Mouse (Mus musculus) testis, adult 2 months (tissue): ENCODE data around the gene Slc25a13. TPM values are rescaled to one million over a fixed set of nuclear protein-coding genes. Genes with fewer than 3 reads are reported as not detected.
A peak's percentile ranks its signal among the peaks of the same experiment; 100 is the strongest.

Experiments used
- H3K27ac ChIP-seq: fragments of 200-500 bp; 2 replicates; pipeline ENCODE4 v1.5.1; 2012; ENCODE audit warnings: low read depth, low read length; ENCODE audit not compliant: control insufficient read depth, insufficient read depth
- H3K27me3 ChIP-seq: fragments of 200-500 bp; 2 replicates; pipeline ENCODE4 v1.6.1; 2012; ENCODE audit warnings: mild to moderate bottlenecking, low read length, moderate library complexity; ENCODE audit not compliant: control insufficient read depth, insufficient read depth
- H3K36me3 ChIP-seq: fragments of 200-500 bp; 2 replicates; pipeline ENCODE4 v1.6.1; 2012; ENCODE audit warnings: mild to moderate bottlenecking, low read length; ENCODE audit not compliant: control insufficient read depth, insufficient read depth
- H3K4me1 ChIP-seq: fragments of 200-500 bp; 2 replicates; pipeline ENCODE4 v1.6.1; 2012; ENCODE audit warnings: low read length; ENCODE audit not compliant: control insufficient read depth, insufficient read depth
- H3K4me3 ChIP-seq: fragments of 200-500 bp; 2 replicates; pipeline ENCODE4 v1.5.1; 2012; ENCODE audit warnings: low read depth, mild to moderate bottlenecking, low read length, moderate library complexity, mixed read lengths; ENCODE audit not compliant: control insufficient read depth
- CTCF ChIP-seq: fragments of 200-500 bp; IDR thresholded peaks from 2 replicates; pipeline ENCODE4 v1.5.1; 2012; ENCODE audit warnings: low read depth, mild to moderate bottlenecking, inconsistent platforms, low read length, moderate library complexity; ENCODE audit not compliant: control insufficient read depth, insufficient read depth, insufficient replicate concordance
- POLR2A ChIP-seq: fragments of 200-500 bp; IDR thresholded peaks from 2 replicates; pipeline ENCODE4 v1.6.1; 2012; ENCODE audit warnings: low read depth, mild to moderate bottlenecking, inconsistent platforms, low read length, moderate library complexity; ENCODE audit not compliant: control insufficient read depth
- polyA plus RNA-seq: library from polyadenylated mRNA; depleted of rRNA; stranded (reverse); fragments of >200 nt; gene quantifications from 2 replicates; pipeline ENCODE4 v1.2.3, GENCODE M21; 2012

Gene Slc25a13
- polyA plus RNA-seq, 1 experiment: 1.9 TPM

GRCm38 (mm10) chr6:6149751-6150150, 67.2 kb downstream of the Slc25a13 start:
- Histone ChIP-seq H3K27me3 (no peaks in the 10 kb centered on the region), H3K36me3 (no peaks in the 10 kb centered on the region), H3K4me1 (no peaks in the 10 kb centered on the region), H3K4me3 (no peak overlapping the region), H3K27ac (no peak overlapping the region)
- no peak for TF ChIP-seq POLR2A
- no peak for TF ChIP-seq CTCF

GRCm38 (mm10) chr6:6149329-6149728, 67.6 kb downstream of the Slc25a13 start:
- Histone ChIP-seq H3K27me3 (no peaks in the 10 kb centered on the region), H3K27ac (no peak overlapping the region), H3K4me1 (no peaks in the 10 kb centered on the region), H3K4me3 (no peak overlapping the region), H3K36me3 (no peaks in the 10 kb centered on the region)
- no peak for TF ChIP-seq POLR2A
- no peak for TF ChIP-seq CTCF

GRCm38 (mm10) chr6:6145412-6145811, 71.6 kb downstream of the Slc25a13 start:
- Histone ChIP-seq H3K27me3 (no peaks in the 10 kb centered on the region), H3K4me1 (no peaks in the 10 kb centered on the region), H3K4me3 (no peak overlapping the region), H3K27ac (no peak overlapping the region), H3K36me3 (no peaks in the 10 kb centered on the region)
- TF ChIP-seq POLR2A: no peak
- TF ChIP-seq CTCF: no peak

- TF ChIP-seq CTCF (no peak), POLR2A (no peak)
Observed at GRCm38 (mm10) chr6:6143525-6143924, 73.4 kb downstream of the Slc25a13 start.

GRCm38 (mm10) chr6:6140370-6140769, 76.6 kb downstream of the Slc25a13 start:
- Histone ChIP-seq H3K4me1 (peaks cover 6% of the 10 kb centered on the region), H3K36me3 (no peaks in the 10 kb centered on the region), H3K4me3 (no peak overlapping the region), H3K27ac (no peak overlapping the region), H3K27me3 (no peaks in the 10 kb centered on the region)
- TF ChIP-seq POLR2A: no peak
- TF ChIP-seq CTCF: no peak

More at GRCm38 (mm10) chr6:6143525-6143924, 73.4 kb downstream of the Slc25a13 start:
- Histone ChIP-seq H3K27me3 (no peaks in the 10 kb centered on the region), H3K27ac (no peak overlapping the region), H3K4me3 (no peak overlapping the region), H3K36me3 (no peaks in the 10 kb centered on the region), H3K4me1 (peaks cover 6% of the 10 kb centered on the region)

GRCm38 (mm10) chr6:6139061-6139460, 77.9 kb downstream of the Slc25a13 start:
- Histone ChIP-seq H3K27ac (0 out of 2 replicates have a peak overlapping the region, but pooled peaks have one; percentile 21), H3K4me1 (peaks cover 6% of the 10 kb centered on the region), H3K4me3 (no peak overlapping the region), H3K27me3 (no peaks in the 10 kb centered on the region), H3K36me3 (no peaks in the 10 kb centered on the region)
- TF ChIP-seq CTCF (no peak), POLR2A (no peak)

GRCm38 (mm10) chr6:6136812-6137211, 80.2 kb downstream of the Slc25a13 start:
- no peak overlapping the region for H3K27ac ChIP-seq
- no peaks in the 10 kb centered on the region for H3K27me3 ChIP-seq
- no peaks in the 10 kb centered on the region for H3K36me3 ChIP-seq
- no peak overlapping the region for H3K4me3 ChIP-seq
- peaks cover 6% of the 10 kb centered on the region for H3K4me1 ChIP-seq
- TF ChIP-seq POLR2A (no peak), CTCF (peak; percentile 50; the same call in 1 of the 2 replicates)

- Histone ChIP-seq H3K27ac (no peak overlapping the region), H3K36me3 (no peaks in the 10 kb centered on the region), H3K4me3 (no peak overlapping the region), H3K4me1 (peaks cover 6% of the 10 kb centered on the region), H3K27me3 (no peaks in the 10 kb centered on the region)
- TF ChIP-seq CTCF (no peak), POLR2A (no peak)
Observed at GRCm38 (mm10) chr6:6134935-6135334, 82.0 kb downstream of the Slc25a13 start.
